Mouse (Mus musculus): Measurements from ENCODE around the gene Rpl36.
"Not testable (repeated sequence)": the region's sequence is repeated elsewhere in the genome, so short reads cannot be mapped to it uniquely, and the experiment has no call there.

Gene Rpl36

DNA sequence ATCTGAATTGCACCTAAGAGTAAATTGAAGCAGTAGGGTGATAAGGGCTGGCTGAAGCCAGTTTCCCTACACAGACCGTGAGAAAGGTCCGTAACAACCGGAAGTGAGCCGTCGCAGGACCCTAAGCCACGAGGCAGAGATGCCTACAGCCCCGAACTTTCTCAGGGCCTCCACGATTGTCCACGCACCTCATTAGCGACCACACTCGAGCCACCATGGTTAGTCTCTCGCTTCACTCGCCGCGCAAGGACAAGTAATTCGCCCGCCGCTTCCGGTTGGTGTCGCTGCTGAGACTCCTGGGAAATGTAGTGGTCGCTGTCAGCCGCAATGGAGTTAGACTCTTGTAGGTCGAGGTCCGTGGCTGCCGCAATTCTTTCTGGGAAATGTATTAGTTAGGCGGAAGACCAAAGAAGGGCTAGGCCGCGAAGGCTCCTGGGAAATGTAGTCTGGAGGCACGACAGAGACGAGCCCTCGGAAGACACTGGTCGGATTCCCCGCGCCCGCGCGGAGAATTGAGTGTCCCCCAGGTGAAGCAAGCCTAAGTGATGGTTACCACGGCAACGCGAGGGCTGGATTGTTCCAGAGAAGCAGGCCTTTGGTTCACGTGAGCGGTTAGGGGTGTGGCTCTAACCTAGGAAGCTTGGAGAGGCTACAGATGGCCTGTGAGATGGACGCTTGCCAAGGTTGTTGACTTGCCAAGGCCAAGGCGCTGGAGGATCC, 3.6 kb upstream of the Rpl36 start, which contains the start of gene 2410015M20Rik:
2410015M20Rik (minus strand) TSS at position 320 of the 720 bp plus-strand sequence.
- DNase-seq, result peak; percentile 97 to 98

DNA sequence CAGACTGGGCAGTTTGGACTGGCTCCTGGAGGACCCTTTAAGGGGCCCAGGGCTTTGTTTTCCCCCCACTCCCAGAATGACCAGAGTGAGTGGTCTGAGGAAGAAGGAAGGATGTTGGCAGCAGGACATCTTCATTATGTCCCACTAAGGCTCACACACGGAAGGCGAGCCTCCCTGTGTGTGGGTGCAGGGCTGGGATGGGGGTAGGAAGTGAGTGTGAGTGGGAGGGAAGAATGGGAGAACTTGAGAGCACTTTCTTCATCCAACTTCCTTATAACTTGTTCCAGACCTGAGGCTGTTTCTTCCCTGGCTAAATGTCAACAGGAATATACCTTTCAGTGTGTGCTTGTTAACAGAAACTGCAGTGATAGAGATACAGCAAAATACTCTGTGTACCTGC, 1.9 kb upstream of the Rpl36 start:
- DNase-seq, result no peak

DNA sequence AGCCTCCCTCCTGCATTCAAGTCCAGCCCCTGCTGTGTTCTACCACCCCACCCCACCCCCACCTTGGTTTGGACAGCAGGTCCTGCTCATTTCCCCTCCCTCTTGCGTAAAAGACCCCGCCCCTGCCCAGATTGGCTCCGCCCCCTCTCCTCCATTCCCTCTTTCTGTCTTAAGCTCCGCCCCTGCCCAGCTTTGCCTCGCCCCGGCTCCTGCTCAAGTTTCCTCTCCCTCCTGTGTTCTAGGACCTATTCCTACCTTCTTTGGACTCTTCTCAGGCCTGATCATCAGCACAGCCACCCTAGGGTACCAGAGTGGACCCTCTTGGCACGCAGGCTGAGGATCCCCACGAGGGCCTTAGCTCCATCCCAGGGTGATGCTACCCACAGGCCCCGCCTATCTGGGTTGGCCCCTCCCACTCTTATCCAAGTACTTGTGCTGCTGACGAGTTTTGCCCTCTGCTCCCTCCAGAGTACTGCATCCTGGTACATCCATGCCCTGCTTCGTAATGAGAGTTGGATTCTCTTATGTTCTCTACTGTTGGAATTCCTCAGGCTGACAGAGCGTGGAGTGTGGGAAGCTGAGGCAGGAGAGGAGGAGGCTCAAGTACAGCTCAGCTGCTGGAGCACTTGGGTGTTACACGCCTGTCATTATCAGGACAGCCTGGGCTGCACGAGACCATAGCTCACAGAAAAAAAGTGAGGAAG, 1.2 kb upstream of the Rpl36 start:
- peak; percentile 56 to 71 for DNase-seq

DNA sequence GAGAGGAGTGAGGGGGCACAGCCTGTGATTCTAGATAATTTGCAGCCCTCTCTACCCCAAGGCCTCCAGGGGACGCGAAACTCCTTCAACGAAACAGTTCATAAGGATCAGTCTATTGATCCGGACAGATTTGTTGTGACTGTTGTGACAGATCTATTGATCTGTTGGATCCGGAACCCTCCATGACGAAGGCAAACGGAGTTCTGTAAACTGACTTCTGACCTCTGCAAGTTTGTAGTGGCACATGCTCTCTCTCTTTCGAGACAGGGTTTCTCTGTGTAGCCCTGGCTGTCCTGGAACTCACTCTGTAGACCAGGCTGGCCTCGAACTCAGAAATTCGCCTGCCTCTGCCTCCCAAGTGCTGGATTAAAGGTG, 664 bp upstream of the Rpl36 start:
- DNase-seq, result not testable (repeated sequence)

DNA sequence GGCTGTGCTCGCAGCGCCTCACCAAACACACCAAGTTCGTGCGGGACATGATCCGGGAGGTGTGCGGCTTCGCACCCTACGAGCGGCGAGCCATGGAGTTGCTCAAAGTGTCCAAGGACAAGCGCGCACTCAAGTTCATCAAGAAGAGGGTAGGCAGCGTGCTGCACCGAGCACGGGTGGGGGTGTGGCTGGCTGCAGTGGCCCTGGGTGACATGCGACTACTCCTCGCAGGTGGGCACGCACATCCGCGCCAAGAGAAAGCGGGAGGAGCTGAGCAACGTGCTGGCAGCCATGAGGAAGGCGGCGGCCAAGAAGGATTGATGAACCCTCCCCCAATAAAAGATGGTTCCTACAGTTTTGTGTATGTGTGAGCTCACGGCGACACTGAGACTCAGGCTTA, 677 bp downstream of the Rpl36 start:
- not testable (repeated sequence) for DNase-seq

DNA sequence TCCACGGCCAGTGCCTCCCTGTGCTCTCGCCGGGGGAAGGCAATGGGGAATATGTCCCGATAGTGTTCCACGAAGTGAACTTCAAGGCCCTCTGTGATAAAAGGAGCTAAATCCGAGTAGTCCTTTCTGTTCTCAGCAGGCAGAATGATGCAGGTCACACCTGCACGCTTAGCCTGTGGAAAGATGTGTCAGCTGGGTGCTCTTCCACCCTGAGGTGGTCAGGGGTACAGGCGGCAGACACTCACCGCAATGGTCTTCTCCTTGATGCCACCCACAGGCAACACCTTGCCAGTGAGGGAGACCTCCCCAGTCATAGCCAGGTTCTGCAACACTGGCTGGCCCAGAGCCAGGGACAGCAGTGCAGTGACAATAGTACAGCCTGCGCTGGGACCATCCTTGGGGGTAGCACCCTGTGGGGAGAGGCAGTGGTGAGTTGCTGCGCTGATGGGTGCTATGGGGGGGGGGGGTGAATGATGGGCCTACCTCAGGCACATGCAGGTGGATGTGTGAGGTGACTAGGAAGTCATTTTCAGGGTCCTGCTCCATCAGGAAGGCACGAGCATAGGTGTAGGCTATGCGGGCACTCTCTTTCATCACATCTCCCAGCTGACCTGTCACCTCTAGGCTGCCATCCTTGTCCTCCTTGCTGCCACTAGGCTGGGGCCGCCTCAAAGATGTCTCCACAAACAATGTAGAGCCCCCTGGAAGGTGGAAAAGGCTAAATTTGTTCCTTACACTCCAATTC, 1.3 kb downstream of the Rpl36 start:
- peak in 1 of 2 experiments; percentile 61 for DNase-seq

DNA sequence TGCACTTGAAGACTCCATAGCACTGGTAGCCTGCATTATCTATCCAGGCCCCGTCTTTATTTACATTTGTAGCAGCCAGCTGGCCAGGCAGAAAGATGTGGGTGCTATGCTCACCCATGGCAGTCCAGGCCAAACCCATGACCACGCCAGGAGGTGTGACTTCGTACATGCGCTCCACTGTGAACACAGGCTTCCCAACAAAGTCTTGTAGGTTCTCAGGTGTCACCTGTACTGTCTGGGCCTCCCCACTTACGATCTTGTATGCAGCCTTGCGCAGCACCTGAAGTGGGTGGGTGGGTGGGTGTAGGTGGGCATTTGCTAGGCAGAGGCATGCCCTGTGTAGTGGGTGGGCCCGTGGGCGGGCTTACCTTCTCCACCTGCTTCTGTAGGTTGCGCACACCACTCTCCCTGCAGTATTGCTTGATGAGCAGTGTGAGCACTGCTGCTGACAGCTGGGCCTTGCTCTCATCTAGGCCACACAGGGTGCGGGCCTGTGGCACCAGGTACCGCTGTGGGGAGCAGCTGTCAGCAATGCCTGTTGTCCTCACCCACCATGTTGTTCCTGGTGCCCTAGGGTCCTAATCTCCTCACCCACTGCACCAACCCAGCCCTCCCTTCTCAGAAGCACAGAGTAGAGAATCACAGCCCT, 2.0 kb downstream of the Rpl36 start:
- DNase-seq, result no peak

DNA sequence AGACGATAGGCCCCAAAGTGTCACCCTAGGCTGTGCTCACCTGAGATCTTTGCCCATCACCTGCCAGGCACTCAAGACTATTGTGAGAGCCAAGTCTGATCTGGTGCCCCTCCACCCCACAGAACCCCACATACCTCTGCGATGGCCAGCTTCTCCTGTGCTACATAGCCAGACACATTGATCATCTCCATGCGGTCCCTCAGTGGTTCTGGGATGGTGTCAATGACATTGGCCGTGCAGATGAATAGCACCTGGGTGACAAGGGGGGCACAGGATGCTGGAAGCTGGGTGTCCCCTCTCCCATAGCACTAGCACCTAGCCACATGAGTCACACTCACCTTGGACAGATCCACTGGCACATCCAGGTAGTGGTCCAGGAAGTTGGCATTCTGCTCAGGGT, 2.6 kb downstream of the Rpl36 start:
- DNase-seq, result no peak

DNA sequence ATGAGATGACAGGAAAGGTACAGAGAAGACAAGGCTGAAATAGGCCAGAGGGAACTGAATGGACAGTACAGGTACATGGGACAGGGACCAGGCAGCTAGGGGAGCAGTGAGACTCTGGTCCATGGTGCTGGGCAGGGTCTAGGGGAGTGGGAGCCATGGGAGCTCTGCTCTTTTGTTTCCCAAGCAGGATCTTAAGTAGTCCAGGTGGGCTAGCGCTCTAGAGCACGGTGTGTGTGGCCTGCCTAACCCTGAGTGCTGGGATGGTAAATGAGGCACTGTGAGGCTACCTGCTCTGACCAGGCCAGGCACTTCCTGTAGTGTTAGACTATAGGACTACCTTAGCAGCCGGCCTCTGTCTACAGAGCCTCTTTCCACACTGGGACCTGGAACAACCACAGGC, 3.5 kb downstream of the Rpl36 start:
- DNase-seq, result no peak

DNA sequence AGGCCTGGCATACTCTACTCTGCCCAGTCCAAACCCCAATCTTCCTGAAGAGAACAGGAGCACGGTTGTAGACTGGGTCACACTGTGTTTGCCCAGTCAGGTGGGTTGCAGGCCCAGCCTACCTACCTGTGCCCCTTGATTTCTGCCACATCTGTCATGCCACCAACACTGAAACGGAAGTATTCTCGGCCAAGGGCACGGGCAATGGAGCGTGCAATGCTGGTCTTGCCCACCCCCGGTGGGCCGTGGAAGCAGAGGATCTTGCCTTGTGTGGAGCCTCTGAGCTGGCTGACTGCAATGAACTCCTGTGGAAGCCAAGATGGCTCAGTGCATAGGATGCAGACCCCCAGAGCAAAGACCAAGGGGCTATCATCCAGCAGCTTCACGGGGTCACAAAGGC, 4.4 kb downstream of the Rpl36 start:
- no peak for DNase-seq

DNA sequence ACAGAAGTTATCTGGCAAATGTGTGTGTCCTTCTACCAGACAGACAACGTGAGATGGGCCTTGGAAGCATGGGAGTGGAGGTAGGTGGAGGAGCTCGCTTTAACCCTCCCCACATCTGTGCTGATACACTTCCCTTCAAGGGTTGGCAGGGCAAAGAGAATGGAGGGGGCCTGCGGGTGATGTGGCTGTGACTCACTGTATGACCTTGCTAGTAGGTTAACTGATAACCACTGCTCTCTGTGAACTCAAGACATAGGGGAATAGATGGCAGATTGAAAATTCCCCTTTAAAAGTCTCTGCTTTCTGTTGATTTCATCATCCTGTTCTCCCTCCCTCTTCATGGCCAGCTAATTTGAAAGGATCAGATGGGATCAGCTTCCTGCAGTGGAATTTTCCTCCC, 12.3 kb downstream of the Rpl36 start:
- DNase-seq, result no peak

DNA sequence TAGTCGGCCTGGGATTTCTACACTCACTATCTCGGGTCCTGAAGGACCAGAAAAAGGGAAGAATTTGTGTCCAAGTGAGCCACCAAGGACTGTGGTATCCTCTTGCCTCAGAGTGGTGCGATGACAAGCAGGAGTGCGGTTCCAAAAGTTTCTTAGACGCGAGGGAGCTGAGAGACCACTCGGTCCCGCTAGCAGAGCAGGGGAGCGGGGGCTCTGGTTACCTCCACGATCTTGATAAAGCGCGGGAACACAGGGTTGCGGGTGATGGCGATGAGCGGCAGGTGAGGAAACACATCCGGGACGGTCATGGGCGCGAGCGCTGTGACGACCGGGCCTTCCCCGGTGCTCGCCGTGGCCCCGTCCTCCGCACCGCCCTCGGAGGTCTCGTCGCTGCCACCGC, 13.0 kb downstream of the Rpl36 start:
- DNase-seq, result no peak

DNA sequence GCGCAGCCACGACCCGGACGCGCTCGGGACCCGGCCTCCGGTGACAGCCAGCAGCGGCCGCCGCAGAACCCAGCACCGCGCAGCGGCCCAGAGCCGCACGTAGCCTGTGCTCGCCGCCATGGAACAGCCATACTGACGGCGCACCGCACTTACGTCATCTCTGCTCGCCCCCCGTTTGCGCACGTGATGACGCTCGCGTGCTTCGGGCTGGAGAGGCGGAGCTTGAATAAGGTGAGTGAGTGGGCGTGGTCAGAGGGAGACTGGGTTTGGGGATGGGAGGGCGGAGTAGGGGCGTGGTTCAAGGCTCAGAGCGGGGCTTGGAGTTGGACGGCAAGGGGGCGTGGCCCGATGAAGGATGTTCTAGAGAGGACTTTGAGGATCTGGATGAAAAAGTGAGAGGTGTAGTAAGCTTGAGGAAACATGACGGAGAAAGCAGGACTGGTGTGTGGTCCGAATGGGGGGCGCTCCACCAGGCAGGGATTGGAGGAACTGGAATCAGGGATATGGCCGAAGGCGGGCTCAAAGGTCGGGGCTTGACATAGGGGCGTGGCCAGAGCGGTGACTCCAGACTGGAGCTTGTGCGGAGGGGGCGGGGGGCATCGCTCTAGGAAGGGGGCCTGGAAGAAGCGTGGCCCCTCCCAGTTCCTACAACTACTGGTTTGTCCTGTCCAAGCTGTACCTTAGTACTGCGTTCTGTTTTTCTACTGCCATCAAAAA, 13.7 kb downstream of the Rpl36 start, which contains the start of gene Lonp1:
Lonp1 (minus strand) TSS at position 134 of the 717 bp plus-strand sequence.
- peak; percentile 99 for DNase-seq

DNA sequence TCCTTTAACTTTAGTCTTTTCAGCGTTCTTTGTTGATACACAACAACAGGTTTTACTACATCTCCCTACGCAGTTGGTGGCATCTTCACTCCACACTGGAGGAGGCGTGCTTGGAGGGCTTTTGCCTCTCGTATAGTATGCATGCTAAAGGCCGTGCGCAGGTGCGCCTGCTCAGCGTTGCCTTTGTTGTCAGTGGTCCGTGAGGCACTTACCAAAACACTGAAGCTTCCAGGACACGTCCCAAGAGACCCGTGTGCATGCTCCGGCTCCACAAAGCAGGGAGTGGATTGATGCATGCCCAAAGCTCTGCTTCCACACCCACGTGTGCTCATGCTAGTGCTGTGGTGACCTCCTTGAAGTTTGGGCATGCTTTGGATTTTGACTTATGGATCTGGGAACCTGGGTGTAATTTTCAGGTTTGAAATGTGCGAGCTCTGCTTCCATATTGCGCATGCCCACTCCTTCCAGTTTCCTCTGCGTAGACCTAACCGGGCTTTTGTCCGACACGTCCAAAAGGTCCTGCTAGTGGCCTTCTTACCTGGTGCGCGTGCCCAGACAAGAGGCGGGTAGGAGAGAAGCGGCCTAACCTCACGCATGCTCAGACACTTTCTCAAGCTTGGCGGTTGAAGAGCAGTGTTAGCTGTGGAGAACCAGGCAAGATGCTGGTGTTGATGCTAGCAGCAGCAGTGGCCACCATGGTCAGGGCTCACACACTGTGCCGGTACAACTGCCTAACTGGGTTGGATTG, 14.5 kb downstream of the Rpl36 start, which contains the start of gene Catsperd:
Catsperd (plus strand) TSS at position 614 of the 748 bp plus-strand sequence.
- DNase-seq, result peak; percentile 67 to 88

DNA sequence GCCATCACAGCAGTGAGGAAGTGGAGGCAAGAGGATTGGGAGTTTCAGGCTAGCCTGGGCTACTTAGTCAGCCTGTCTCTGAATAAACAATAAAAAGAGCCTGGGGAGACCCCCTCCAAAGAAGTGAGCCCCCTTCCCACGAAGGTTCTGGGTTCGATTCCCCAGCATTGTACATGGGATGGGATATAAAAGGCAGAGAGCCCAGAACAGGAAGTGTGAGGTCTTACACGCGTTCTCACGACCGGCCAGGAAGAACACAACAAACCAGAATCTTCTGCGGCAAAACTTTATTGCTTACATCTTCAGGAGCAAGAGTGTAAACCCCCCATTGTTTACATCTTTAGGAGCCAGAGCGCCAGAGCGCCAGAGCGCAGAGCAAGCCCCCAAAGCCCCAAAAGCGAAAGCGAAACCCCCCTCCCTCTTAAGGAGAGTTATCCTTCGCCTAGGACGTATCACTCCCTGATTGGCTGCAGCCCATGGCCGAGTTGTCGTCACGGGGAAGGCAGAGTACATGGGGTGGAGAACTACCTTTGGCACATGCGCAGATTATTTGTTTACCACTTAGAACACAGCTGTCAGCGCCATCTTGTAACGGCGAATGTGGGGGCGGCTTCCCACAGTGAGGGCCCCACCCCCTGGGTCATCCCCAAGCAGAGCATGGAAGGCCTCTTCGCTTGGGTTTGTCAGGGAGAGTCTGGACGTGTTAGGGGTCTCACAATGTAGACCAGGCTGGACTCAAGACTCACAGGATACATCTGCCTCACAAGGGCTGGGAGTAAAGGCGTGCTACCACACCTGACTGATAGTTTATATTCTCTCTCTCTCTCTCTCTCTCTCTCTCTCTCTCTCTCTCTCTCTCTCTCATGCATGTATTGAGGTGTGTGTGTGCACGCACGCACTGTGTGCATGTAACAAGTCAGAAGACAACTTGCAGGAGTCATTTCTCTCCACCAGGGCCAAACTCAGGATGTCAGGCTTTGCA, 16.9 kb downstream of the Rpl36 start:
- not testable (repeated sequence) for DNase-seq

DNA sequence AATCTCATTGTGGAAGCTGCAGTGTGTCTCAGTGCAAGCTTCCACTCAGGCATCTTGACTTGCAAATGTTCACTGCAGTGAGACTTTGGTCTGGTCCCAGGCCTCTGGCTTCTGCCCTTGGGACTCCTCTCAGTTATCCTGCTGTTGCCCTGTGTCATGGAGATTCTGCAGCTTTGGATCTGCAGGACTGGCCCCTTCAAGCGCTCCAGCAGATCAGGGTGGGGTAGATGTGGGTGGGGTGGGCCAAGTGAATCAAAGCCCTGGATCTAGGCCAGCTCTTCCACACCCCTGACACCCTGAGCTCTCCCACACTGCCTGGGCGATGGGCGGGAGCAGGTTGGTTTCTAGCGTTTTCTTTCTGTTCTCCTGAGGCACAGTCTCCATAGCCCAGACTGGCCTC, 18.6 kb downstream of the Rpl36 start:
- DNase-seq, result no peak

DNA sequence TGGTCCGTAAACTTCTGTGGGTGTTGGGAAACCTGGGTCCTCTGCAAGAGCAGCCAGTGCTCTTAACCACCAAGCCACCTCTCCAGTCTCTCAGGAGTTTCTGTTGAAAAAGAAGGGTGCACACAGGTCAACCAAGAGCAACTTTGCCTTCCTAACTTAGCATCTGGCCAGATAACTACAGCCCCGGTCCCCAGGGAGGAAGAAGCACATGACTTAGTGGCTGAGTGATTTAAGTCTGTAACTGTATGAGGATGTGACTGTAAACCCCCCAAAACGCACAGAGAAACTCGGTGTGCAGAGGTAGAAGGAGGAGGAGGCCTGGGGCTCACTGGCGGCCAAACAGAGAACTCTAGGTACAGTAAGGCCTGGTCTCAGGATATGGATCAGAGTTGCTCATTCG, 20.8 kb downstream of the Rpl36 start:
- no peak for DNase-seq

DNA sequence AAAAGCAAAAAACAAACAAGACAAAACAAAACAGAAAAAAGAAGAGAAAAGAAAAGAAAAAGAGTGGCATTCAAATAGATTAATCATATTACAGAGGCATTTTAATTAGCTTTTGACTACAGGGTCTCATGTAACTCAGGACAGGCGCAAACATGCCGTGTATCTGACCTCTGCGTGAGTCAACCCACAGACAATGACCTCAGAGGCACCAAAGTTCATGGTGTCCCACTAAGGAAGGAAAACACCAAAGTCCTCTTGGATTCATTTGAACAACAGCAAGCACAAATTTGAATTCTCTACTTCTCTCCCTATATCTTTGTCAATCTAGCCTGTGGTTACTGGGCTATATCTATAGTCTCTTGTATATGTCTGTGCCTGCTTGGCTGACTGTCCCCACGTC, 30.0 kb downstream of the Rpl36 start:
- DNase-seq, result no peak

DNA sequence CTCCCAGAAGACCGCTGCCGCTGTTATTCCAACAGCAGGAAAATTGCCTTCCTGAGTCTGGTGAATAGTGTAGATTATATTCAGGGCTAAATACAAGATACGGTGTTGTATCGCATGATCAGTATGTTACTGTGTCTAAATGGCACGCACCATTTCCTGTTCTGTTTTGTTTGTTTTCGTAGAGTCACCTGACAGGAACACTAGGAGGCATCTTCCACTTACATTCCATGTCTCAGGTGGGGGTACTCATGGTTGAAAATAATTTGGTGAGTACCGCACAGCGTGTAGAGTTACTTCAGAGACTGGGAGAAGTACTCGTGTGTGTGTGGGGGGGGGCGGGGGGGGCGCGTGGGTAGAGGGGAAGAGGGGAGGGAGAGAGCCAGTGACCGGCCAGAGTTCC, 34.3 kb downstream of the Rpl36 start:
- DNase-seq, result no peak

DNA sequence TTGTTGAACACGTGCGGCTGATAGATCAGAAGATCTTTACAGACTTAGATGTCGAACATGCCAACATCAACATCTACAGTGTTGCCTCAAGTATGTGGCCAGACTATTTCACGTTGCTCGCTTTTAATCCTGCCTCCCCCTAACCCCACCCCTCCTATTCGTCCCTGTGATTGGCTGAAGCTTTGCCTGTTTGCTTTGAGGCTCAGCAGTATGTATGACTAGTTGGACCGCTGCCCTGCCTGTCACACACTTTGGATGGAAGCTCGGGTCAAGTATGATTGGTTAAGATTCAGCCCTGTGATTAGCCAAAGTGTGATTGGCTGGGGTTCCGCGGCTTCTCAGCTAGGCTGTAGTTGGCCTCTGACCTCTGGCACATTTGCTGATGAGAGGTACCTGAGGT, 38.6 kb downstream of the Rpl36 start:
- DNase-seq, result peak; percentile 53 to 80
